Mouse (Mus musculus) T-cell, adult 66 days (primary cell): ENCODE data around the gene Dbn1. TPM values are rescaled to one million over a fixed set of nuclear protein-coding genes. Genes with fewer than 3 reads are reported as not detected.

Experiments
- total RNA-seq, 2 experiments: library from RNA; stranded (reverse); gene quantifications; 3 replicates in 1 of 2; 4 replicates in 1 of 2; pipeline ENCODE4 v1.2.4; 2023

Dbn1 gene
- total RNA-seq, result under 1 TPM in 1 of 2 experiments, not detected in 1; 0.23 TPM

DNA sequence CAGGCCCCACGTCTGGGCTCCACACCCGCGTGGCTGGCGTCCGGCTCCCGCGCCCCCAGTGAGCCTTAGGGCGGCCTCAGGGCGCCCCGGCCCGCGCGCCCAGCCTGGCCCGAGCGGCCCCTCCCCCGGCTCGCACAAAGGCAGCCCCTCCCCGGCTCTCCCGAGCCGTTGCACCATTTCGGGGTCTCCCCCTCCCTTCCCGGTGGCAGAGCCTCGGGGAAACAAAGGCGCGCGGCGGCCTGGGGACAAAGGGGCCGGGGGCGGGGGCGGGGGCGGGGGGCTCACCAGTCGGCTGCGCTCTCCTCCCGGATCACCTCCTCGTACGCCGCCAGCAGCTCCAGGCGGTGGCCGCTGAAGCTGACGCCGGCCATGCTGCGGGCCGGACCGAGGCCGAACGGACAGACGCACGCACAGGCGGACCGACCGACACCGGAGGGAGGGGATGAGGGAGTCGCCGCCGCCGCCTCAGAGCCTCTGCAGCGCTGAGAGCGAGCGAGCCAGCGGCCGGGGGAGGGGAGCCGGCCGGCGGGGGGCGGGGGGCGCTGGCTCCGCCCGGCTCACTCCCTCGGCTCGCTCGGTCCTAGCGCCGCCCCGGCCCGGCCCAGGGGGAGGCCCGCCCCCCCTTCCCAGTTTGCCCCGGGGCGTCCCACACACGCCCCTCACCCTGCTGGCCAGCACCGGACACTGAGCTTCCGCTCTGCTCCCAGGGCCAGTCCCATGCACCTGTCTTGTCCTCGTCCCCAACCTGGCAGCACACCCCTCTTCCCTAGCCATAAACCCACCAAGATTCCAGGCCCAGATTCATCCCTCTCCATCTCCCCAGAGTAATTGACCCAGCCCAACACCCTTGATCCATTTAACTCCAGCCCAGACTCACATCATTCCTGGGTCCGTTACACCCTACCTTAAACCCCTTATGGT lies at the start of gene Dbn1:
Gene Dbn1 (minus strand): TSS at position 534 of the 921 bp plus-strand sequence.

DNA sequence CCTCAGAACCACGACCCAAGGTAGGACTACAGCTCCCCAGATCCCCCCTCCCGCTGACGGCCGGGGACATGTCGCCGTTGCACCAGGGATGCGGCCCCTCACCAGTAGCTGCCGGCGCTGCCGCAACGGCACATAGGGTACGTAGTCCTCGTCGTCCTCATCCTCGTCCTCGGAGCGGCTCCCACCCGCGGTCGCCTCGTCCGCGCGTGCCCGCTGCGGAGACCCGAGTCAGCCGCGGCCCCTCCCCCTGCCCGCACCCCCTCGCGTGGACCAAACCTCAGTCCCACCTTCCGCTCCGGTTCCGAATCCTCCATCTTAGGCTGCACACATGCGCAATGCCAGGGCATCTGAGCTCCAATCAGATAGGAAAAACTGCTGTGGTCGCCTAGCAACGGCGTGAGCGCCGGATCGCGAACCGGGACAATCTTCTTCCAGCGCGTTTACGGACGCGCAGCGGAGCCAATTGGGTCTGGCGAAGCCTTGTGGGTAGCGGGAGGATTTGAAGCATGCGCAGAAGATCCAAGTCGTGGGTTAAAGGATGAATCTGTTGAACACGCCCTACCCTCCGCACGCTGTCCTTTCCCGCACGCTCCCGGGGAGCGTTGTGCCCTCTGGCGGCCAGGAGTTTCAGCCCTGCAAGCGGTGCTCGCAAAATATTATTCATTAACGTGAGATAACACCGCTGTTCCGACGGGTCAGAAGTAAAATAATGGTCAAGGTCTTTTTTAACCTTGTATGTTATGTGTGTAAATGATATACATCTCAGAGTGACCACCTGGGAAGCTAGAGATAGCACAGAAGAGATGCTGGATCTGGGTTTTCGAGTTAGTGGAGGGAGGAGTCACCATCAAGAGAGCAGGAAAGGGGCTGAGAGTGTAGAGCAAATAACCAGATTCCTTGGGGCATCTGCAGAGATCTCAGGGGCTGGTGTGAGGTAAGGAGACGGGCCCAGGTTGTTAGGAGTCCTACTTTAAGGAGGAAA lies 48.6 kb upstream of the Dbn1 start, which contains the start of gene Ddx41:
Gene Ddx41 (minus strand): TSS at position 465 of the 982 bp plus-strand sequence.

DNA sequence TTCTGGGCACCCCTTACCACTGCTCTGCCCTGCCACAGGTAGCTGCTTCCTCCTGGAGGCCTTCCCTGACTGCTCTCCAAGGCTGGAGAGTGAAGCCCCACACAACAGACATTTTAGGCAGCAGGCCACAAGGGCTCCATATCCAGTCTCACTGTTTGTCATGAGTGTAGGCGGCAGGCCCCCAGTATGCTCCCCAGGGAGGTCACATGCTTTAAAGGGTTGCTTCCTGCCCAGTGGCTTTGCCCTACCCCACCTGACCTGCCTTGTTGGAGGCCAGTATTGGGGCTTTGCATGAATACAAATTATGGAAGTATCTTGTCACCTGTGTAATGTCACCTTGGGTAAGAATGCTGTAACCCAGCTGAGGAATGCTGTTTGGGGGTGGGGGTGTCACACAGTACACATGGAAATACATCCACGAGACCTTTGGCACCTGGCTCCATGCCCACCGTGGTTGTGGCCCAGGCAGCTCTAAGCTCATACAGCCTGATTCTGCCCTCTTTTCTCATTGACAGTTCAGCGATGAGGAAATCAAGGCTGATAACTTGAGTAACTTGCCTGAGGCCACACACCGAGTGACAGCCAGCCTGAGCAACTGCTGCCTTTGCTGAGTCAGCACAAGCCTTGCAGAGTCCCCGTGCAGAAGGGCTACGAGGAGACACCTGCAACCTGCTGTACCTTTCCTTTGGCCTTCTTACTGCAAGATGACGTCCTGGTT lies 41.4 kb upstream of the Dbn1 start, which contains the start of gene Dok3:
Gene Dok3 (minus strand): TSS at position 99 of the 718 bp plus-strand sequence.

DNA sequence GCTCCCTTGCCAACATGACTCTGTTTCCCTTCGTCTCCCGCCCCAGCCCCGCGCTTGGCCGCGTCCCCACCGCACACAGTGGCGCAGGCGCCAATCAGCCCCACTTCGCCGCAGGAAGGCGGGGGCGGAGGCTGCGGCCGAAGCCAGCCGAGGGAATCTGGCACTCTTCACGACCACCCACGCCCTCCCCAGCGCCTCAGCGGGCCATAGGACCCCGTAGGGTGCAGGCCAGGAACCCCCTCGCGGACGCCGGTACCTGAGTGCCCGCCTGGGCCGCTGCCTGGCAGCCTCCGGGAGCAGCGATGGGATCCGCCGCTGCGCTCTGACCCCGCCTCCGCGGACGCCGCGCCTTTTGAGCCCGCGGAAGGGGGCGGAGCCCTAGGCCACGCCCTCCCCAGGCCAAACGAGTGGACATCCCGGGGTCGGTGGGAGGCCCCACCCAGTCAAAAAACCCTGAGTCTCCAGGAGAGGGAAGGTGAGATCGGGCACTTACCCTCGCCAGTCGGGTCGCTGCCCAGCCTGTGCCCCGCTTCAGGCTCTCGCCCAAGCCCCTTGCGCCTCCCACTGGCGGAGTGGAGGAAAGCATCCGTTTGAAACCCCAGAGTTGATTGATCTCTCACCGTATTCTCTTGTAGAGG lies 25.3 kb upstream of the Dbn1 start, which contains the start of gene Pdlim7:
Gene Pdlim7 (minus strand): TSS at position 566 of the 638 bp plus-strand sequence.

DNA sequence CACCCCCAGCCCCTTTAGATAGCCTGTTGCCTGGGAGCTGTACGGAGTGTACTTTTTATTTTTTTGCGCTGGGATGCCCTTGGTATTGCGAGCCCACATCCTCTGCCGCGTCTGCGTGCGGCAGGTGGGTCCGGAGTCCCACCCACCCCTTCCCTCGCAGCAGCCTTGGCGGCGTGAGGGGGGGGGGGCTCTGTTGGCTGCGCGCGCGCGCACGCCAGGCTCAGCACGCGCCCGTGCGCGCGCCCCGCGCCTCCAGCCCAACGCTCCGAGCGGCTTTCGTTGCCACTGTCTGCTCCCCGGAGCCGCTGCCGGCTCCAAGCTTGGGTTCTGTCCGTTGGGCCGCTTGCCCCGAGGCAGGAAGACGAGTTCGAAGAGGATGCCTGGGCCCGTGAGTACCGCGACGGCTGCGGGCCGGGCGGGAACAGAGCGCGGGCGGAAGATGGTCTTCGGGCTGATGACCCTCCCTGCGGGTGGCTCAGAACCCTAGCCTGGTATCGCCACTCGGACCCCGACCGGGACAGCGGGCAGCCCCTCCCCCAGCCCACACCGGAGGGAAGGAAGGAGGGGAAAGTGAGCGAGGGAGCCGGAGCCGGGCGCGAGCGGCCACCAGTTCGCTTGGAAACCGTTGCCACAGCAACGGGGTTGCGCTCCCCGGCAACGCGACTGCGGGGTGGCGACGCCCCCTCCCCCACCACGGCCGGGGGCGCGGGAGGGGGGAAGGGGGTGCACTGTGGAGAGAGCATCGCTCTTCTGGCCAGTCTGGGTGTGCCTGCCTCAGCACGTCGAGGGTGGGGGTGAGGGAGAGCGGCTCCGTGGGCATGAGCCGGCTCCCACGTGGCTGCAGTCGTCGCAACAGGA lies 23.7 kb downstream of the Dbn1 start, which contains the start of gene Prr7:
Gene Prr7 (plus strand): TSS at position 241 of the 858 bp plus-strand sequence.

DNA sequence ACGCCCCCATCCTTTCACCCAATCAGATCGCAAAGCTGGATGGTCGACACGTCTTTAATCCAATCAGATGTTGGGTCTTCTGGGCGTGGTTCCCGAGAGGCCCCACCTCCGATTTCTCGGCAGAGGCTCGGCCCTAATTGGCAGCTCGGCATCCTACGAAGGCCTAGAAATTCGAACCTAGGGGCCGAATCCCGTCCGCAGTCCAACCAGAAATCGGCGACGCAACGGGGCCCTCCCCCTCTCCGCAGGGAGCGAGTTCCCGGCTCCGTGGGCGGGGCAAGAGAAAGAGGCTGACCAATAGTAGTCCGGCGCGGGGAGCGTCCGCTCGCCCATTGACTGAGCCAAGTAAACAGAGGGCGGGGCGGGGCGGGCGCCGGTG lies 43.0 kb downstream of the Dbn1 start, which contains the start of gene Grk6:
Gene Grk6 (plus strand): TSS at position 136 of the 379 bp plus-strand sequence.

DNA sequence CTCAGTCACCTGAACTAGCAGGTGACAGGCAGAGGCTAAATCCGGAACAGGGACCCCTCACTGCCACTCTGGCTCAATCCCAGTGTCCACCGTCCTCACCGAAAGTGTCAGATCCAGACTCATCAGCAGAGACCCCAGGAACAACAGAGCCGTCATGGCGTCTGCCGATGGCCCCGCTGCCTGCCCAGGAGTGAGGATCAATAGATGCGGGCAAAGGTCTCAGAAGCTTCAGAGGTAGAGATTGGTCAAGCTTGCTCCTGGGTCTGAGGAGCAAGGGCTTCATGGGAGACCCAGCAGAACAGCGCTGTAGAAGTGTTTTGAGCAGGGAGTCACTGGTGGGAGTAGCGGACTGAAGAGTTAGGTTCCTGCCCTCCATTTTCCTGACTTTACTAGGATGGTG lies 61.3 kb downstream of the Dbn1 start, which contains the start of gene F12:
Gene F12 (minus strand): TSS at position 181 of the 400 bp plus-strand sequence.

Other genes starting within 250 kb of the Dbn1 start
- 100 to 1,000 TPM; 166 to 174 TPM for gene Prelid1, start 167.6 kb downstream of the Dbn1 start, total RNA-seq
- gene Rab24, start 166.2 kb downstream of the Dbn1 start, total RNA-seq, result 10 to 100 TPM; 49.3 to 51.2 TPM
- 1 to 10 TPM in 1 of 2 experiments, not detected in 1; 2.2 TPM for gene Mxd3, start 158.3 kb downstream of the Dbn1 start, total RNA-seq
- gene Lman2, start 125.3 kb downstream of the Dbn1 start, total RNA-seq, result 100 to 1,000 TPM; 113 to 118 TPM
- gene Rgs14, start 118.4 kb downstream of the Dbn1 start, total RNA-seq, result 10 to 100 TPM; 85.9 to 93.2 TPM
- gene Slc34a1, start 89.9 kb downstream of the Dbn1 start, total RNA-seq, result not detected
- not detected for gene Pfn3, start 72.9 kb downstream of the Dbn1 start, total RNA-seq
- 1 to 10 TPM in 1 of 2 experiments, under 1 TPM in 1; 0.93 to 1.3 TPM for gene F12, start 61.3 kb downstream of the Dbn1 start, total RNA-seq
- gene Grk6, start 43.0 kb downstream of the Dbn1 start, total RNA-seq, result 100 to 1,000 TPM; 461 to 470 TPM
- gene Prr7, start 23.8 kb downstream of the Dbn1 start, total RNA-seq, result 10 to 100 TPM; 55.5 to 60.2 TPM
- gene Pdlim7, start 25.6 kb upstream of the Dbn1 start, total RNA-seq, result 10 to 100 TPM in 1 of 2 experiments, 1 to 10 TPM in 1; 9.7 to 10.0 TPM
- 1 to 10 TPM; 2.9 to 3.1 TPM for gene Dok3, start 41.2 kb upstream of the Dbn1 start, total RNA-seq
- gene Ddx41, start 48.5 kb upstream of the Dbn1 start, total RNA-seq, result 10 to 100 TPM; 84.6 to 86.4 TPM
- gene Fam193b, start 83.0 kb upstream of the Dbn1 start, total RNA-seq, result 100 to 1,000 TPM; 173 to 176 TPM
- 100 to 1,000 TPM in 1 of 2 experiments, 10 to 100 TPM in 1; 97.9 to 102 TPM for gene Tmed9, start 85.6 kb upstream of the Dbn1 start, total RNA-seq
- 10 to 100 TPM; 42.2 TPM for gene B4galt7, start 111.8 kb upstream of the Dbn1 start, total RNA-seq
- gene Caml, start 134.9 kb upstream of the Dbn1 start, total RNA-seq, result 10 to 100 TPM; 20.2 to 23.3 TPM
- gene Ddx46, start 146.9 kb upstream of the Dbn1 start, total RNA-seq, result 100 to 1,000 TPM; 106 to 117 TPM
- gene B230219D22Rik, start 205.0 kb upstream of the Dbn1 start, total RNA-seq, result 10 to 100 TPM; 26.1 to 30.0 TPM
- gene Txndc15, start 226.5 kb upstream of the Dbn1 start, total RNA-seq, result 10 to 100 TPM; 24.7 to 35.2 TPM
- gene Pcbd2, start 239.3 kb upstream of the Dbn1 start, total RNA-seq, result 10 to 100 TPM; 25.7 to 33.9 TPM